Mouse (Mus musculus) olfactory bulb, adult 2 months (tissue): ENCODE measurements around the gene Zfp335. TPM values are rescaled to one million over a fixed set of nuclear protein-coding genes. Genes with fewer than 3 reads are reported as not detected.

Experiments
- H3K27ac ChIP-seq: fragments of 200-500 bp; 2 replicates; pipeline ENCODE4 v1.5.1; 2012; ENCODE audit warnings: low read depth, low read length; ENCODE audit not compliant: insufficient read depth
- H3K4me1 ChIP-seq: fragments of 200-500 bp; 2 replicates; pipeline ENCODE4 v1.6.1; 2012; ENCODE audit warnings: low read length; ENCODE audit not compliant: control insufficient read depth, insufficient read depth
- H3K4me3 ChIP-seq: fragments of 200-500 bp; 2 replicates; pipeline ENCODE4 v1.5.1; 2012; ENCODE audit warnings: mild to moderate bottlenecking, low read depth, low read length, moderate library complexity; ENCODE audit not compliant: insufficient read depth
- CTCF ChIP-seq: fragments of 200-500 bp; IDR thresholded peaks from 2 replicates; pipeline ENCODE4 v1.5.1; 2012; ENCODE audit warnings: low read depth, mild to moderate bottlenecking, low read length, moderate library complexity; ENCODE audit not compliant: insufficient read depth
- POLR2A ChIP-seq: fragments of 200-500 bp; IDR thresholded peaks from 2 replicates; pipeline ENCODE4 v1.6.1; 2012; ENCODE audit warnings: mild to moderate bottlenecking, low read depth, low read length, moderate library complexity; ENCODE audit not compliant: insufficient read depth
- WGBS: fragments of 180-500 bp; shearing (Covaris S2); methylation state at CpG from one replicate; pipeline ENCODE4 v1.1.7; 2018; 5-methylcytosine and 5-hydroxymethylcytosine counted together
- polyA plus RNA-seq: library from polyadenylated mRNA; stranded (reverse); fragments of >200 nt; gene quantifications from 2 replicates; pipeline ENCODE4 v1.2.4, GENCODE M21; 2012; ENCODE audit warnings: low replicate concordance; ENCODE audit not compliant: missing spikeins, insufficient read depth, insufficient read length

Gene Zfp335
- polyA plus RNA-seq, 1 experiment, result not detected

DNA sequence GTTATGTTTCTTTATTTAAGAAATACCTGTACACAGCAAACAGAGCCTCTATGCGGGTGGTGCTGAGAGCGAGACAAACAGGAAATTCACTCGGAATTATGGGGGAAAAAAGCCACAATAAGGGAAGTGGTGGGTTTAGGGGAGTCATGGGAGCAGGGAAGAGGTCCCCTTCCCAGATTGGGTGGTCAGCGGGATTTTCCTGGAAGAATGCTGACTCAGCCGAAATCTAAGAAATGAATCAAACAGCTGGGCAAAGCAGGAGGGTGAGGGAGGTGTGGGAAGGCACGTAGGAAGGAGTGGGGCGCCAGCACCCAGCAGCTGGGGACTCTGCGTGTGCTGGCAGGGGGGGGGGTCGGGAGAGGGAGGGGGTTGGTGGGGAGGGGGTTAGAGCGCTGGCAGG lies 22.0 kb upstream of the Zfp335 start:
- Histone ChIP-seq H3K4me3 (no peak overlapping the region), H3K4me1 (peaks cover 4% of the 10 kb centered on the region), H3K27ac (no peak overlapping the region)
- TF ChIP-seq CTCF, result no peak
- no peak for TF ChIP-seq POLR2A
- 47% methylated on average over 9 of the region's 10 CpGs for WGBS

DNA sequence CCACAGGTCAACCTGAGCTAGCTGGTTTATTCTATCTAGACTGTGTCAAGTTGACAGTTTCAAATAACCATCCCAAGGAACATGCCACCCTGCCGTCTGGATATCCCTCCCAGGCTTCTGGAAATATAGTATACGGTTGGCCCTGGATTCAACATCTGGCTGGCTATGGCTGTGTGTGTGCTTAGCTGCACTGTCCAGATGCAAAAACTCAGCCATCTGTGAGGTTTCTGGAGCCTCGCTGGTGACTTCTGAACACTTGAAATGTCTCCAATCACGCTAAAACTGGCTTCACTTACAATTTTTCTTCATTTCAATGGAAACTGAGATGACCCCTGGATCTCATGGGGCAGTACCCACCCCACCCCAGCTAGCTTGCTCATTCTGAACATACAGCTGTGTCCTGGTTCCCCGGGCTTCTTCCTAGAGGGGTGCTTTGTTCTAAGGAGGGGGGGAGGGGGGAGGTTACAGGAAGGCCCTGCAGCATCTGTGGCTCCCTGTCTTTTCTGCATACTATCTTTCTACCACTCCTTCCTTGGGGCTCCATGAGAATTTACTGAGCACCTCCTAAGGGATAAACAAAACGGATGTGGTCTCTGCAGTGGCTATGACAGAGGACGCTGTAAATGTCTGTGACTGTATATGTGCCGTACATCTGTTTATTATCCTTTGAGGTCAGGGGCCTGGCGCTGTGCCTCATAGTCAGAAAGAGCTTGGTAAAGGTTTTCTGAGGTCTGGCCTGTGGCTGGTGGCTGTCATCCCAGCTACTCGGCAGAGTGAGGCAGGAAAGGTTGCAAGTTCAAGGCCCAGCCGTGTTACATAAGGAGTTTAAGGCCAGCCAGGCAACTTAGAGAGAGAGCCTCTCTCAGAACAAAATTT lies 19.4 kb upstream of the Zfp335 start:
- no peak overlapping the region for H3K4me3 ChIP-seq
- 72% methylated on average over 11 of the region's 11 CpGs for WGBS
- TF ChIP-seq POLR2A (no peak), CTCF (no peak)
- H3K27ac ChIP-seq, result no peak overlapping the region
- no peaks in the 10 kb centered on the region for H3K4me1 ChIP-seq

DNA sequence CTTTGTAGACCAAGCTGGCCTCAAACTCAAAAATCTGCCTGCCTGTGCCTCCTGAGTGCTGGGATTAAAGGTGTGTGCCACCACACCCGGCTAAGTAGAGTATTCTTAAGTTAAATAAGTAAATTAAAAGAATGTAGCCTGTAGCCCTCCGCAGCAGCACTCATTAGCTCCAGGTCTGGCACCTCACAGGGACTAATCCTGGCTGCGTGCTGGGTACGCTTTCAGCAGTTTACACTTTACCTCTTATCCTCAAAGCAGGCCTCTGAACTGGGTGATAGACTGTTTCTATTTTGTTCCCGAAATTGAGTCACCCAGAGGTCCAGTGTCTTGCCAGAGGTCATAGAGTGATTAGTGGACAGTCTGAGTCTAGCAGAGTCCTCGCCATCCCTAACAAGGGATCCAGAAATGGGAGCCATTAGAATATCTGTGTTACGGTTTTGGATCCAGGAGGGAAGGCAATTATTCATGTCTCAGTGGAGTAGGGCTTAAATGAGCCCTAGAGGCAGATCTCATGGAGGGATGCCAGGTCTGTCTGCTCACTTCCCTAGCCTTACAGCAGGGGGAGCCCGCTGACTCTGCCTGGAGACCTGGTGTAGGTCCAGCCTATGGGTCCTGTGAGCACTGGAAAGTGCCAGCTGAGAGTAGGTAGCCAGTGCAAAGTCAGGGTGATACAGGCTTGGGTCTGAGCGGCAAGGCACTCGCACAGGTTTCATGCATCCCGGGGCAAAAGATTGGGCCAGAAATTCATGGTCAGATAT lies 12.7 kb upstream of the Zfp335 start:
- peaks cover 9% of the 10 kb centered on the region for H3K4me1 ChIP-seq
- no peak overlapping the region for H3K4me3 ChIP-seq
- WGBS, result 27% methylated on average over 11 of the region's 11 CpGs
- TF ChIP-seq CTCF (peak; percentile 55), POLR2A (no peak)
- H3K27ac ChIP-seq, result no peak overlapping the region

DNA sequence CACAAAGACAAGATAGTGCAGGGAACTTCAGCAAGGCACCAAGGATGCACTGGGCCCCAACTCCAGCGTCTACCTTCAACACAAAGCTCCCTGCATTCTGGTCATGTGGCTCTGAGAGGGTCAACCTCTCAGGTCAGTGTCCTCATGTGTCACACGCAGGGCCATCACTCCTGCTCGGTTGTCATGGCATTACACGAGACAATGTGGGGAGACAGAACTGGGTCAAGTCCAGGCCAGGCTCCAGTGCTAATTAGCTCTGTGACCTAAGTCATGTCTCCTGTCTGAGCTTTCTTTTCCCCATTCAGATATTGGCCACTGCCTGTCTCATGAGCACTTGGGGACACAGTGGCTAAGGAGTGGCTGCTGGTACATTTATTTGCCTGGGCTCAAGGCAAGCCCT lies 11.7 kb upstream of the Zfp335 start:
- Histone ChIP-seq H3K4me3 (no peak overlapping the region), H3K27ac (no peak overlapping the region), H3K4me1 (peaks cover 9% of the 10 kb centered on the region)
- TF ChIP-seq CTCF (no peak), POLR2A (no peak)
- WGBS, result 66% methylated on average over 4 of the region's 4 CpGs

DNA sequence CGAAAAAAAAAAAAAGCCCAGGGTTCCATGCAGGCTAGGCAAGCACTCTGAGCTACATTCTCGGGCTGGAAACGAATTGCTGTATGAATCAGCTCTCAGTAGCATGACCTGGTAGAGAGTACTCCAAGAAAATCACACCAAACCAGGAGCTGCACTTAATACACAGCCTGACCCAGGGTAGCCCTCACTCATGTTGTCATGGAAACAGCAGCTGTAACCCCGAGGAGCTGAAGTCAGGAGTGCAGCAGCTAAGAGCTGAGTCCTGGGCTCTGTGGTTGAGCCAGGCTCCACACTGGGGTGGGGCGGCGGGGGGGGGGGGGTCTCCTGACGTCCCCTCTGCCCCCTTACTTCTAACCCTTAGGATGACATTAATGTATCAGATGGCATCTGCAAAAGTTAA lies 10.4 kb upstream of the Zfp335 start:
- peaks cover 9% of the 10 kb centered on the region for H3K4me1 ChIP-seq
- 56% methylated on average over 7 of the region's 7 CpGs for WGBS
- H3K4me3 ChIP-seq, result no peak overlapping the region
- no peak overlapping the region for H3K27ac ChIP-seq
- TF ChIP-seq CTCF, result no peak
- no peak for TF ChIP-seq POLR2A

DNA sequence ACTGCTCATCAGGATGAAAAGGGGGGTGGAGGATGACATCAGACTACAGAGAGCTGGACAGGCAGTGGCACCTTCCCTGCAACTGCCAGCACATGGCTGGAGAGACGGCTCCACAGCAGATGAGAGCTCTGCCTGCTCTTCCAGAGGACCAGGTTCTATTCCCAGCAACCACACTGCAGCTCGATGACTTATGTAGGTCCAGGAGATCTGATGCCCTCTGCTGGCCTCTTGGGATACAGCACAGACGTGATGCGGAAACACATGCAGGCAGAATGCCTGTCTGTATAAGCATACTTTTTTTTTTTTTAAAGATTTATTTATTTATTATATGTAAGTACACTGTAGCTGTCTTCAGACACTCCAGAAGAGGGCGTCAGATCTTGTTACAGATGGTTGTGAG lies 6.8 kb upstream of the Zfp335 start:
- no peak for TF ChIP-seq CTCF
- TF ChIP-seq POLR2A, result no peak
- WGBS, result 69% methylated on average over 5 of the region's 5 CpGs
- H3K4me1 ChIP-seq, result peaks cover 12% of the 10 kb centered on the region
- H3K4me3 ChIP-seq, result no peak overlapping the region
- no peak overlapping the region for H3K27ac ChIP-seq

DNA sequence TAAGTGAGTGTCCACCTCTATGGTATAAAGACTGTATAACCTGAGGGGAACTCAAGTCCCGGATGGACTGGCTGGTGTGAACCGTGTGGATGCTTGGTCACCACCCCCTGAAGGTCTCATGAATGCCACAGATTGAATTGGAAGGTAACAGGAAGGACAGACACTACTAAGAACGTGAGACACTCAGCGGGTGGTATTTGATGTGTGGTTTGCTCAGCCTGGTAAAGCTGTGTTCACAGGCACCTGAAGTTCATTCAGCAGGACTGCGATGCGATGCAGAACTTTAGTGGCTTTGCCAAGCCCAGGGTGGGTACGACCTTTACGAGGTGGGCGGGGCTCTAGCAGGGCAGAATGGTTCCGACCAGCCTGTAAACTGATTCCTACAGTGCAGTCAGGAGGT lies 5.8 kb upstream of the Zfp335 start:
- Histone ChIP-seq H3K27ac (no peak overlapping the region), H3K4me3 (no peak overlapping the region), H3K4me1 (peaks cover 15% of the 10 kb centered on the region)
- TF ChIP-seq POLR2A (no peak), CTCF (no peak)
- WGBS, result 69% methylated on average over 10 of the region's 10 CpGs

DNA sequence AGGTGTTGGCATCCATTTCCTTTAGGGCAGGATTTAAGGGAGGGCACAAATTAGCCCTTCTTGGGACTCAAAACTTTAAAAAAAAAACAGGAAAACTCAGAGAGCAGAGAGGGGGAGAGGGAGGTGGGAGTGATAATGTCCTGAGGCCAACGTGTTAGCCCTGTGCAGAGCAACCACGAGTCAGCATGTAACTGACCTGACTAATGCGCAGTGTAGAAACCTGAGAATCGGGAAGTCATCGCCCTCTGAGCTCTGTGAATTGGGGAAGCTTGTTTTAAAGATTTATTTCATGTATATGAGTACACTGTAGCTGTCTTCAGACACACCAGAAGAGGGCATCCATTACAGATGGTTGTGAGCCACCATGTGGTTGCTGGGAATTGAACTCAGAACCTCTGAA lies 5.3 kb upstream of the Zfp335 start:
- H3K4me3 ChIP-seq, result no peak overlapping the region
- WGBS, result 90% methylated on average over 5 of the region's 5 CpGs
- TF ChIP-seq CTCF (no peak), POLR2A (no peak)
- peaks cover 19% of the 10 kb centered on the region for H3K4me1 ChIP-seq
- no peak overlapping the region for H3K27ac ChIP-seq

DNA sequence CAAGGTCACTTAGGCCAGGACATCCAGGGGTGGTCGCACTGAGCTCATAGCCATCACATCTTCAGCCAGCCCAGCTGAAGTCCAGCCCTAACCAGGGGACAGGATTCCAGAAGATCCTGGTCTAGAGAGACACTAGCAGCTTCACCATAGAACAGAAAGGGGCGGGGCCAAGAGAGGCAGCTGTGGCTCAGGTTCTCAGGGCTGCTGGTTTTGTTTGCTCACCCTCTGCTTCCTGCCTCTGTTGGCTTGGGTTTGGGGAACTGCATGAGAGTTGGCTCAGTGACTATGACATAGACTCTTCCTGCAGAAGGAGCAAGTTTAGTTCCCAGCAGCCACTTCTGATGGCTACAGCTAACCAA lies 1.9 kb upstream of the Zfp335 start:
- WGBS, result 98% methylated on average over 2 of the region's 2 CpGs
- H3K4me3 ChIP-seq, result no peak overlapping the region

More for the DNA sequence above, 1.9 kb upstream of the Zfp335 start:
- peak overlapping the region; percentile 24; the same call in 1 of the 2 replicates for H3K27ac ChIP-seq
- no peak for TF ChIP-seq CTCF
- no peak for TF ChIP-seq POLR2A
- peaks cover 21% of the 10 kb centered on the region for H3K4me1 ChIP-seq
